Mouse (Mus musculus) ES-Bruce4 (cell line): ENCODE measurements around the gene Rpl12.

Source experiments
- CTCF ChIP-seq: IDR thresholded peaks from one replicate; pipeline ENCODE4 v1.8.1; 2011; ENCODE audit warnings: low read depth, low read length
- EP300 ChIP-seq: IDR thresholded peaks from 2 replicates; pipeline ENCODE4 v1.6.1; 2011; ENCODE audit warnings: low read depth, low read length; ENCODE audit not compliant: insufficient read depth
- POLR2A ChIP-seq: IDR thresholded peaks from one replicate; pipeline ENCODE4 v1.8.1; 2011; ENCODE audit warnings: low read length; ENCODE audit not compliant: insufficient read depth

GRCm38 (mm10) chr2:32922564-32922963, 38.8 kb upstream of the Rpl12 start:
- TF ChIP-seq EP300 (no peak), CTCF (no peak), POLR2A (no peak)
